Mouse (Mus musculus): ENCODE measurements around the gene Ets1.

DNA sequence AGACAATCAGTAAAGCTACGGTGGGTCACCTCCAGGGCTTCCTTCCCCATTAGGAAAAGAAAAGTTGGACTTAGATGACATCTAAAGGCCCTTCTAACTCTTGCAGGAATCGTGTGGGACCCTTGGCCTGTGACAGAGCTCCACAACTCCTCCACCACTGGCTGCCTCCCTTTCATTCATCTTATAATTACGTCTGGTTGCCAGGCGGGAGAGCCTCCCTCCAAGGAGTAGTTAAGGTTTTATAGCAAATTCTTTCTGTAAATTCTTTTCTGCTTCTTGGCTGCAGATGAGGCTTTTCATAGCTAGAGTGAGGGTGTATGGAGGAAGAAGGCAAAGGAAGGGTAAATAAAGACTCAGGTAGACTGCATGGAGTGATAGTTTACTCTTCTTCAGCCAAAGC, 77.8 kb downstream of the Ets1 start:
- TF ChIP-seq CTCF (IDR thresholded peaks at IDR 0.05; ENCODE audit: extremely low read depth, insufficient read depth, low read length) (no peak), POLR2A (IDR thresholded peaks at IDR 0.05; ENCODE audit: extremely low read depth, insufficient read depth, low read length) (no peak)

Data from cortical plate, adult 2 months (tissue).